Mouse (Mus musculus): ENCODE data around the gene Mapk9.
A peak's percentile ranks its signal among the peaks of the same experiment; 100 is the strongest.

Gene Mapk9

GRCm38 (mm10) chr11:49893806-49894205 is 47.3 kb downstream of the Mapk9 start:
- no peak for DNase-seq (ENCODE audit: low read depth)

- DNase-seq (ENCODE audit: low read depth) = no peak
These were observed 49.5 kb downstream of the Mapk9 start for GRCm38 (mm10) chr11:49895966-49896590.

- DNase-seq (ENCODE audit: low read depth) = no peak
These were observed 53.5 kb downstream of the Mapk9 start for GRCm38 (mm10) chr11:49900043-49900442.

GRCm38 (mm10) chr11:49900962-49901658 is 54.6 kb downstream of the Mapk9 start:
- DNase-seq (ENCODE audit: low read depth) = no peak

- no peak for DNase-seq (ENCODE audit: low read depth)
These were observed 55.3 kb downstream of the Mapk9 start, which contains the start of gene Rasgef1c for GRCm38 (mm10) chr11:49901659-49902458. TSS of gene Rasgef1c (plus strand) at chr11:49901835.

GRCm38 (mm10) chr11:49903333-49903732 is 56.8 kb downstream of the Mapk9 start:
- peak; percentile 53 for DNase-seq (ENCODE audit: low read depth)

- DNase-seq (ENCODE audit: low read depth) = no peak
These were observed 72.1 kb downstream of the Mapk9 start for GRCm38 (mm10) chr11:49918521-49919180.

- DNase-seq (ENCODE audit: low read depth) = no peak
These were observed 72.8 kb downstream of the Mapk9 start for GRCm38 (mm10) chr11:49919304-49919703.

- no peak for DNase-seq (ENCODE audit: low read depth)
These were observed 77.0 kb downstream of the Mapk9 start for GRCm38 (mm10) chr11:49923539-49923938.

GRCm38 (mm10) chr11:49926183-49926582 is 79.6 kb downstream of the Mapk9 start:
- DNase-seq (ENCODE audit: low read depth) = no peak

- no peak for DNase-seq (ENCODE audit: low read depth)
These were observed 80.6 kb downstream of the Mapk9 start for GRCm38 (mm10) chr11:49927169-49927568.

GRCm38 (mm10) chr11:49927670-49928069 is 81.1 kb downstream of the Mapk9 start:
- DNase-seq (ENCODE audit: low read depth) = no peak

GRCm38 (mm10) chr11:49931037-49931625 is 84.6 kb downstream of the Mapk9 start:
- no peak for DNase-seq (ENCODE audit: low read depth)

GRCm38 (mm10) chr11:49931853-49932252 is 85.3 kb downstream of the Mapk9 start:
- DNase-seq (ENCODE audit: low read depth) = no peak

- DNase-seq (ENCODE audit: low read depth) = no peak
These were observed 87.3 kb downstream of the Mapk9 start for GRCm38 (mm10) chr11:49933811-49934210.

- no peak for DNase-seq (ENCODE audit: low read depth)
These were observed 87.8 kb downstream of the Mapk9 start for GRCm38 (mm10) chr11:49934322-49934721.
